Mouse (Mus musculus): ENCODE measurements at regions not wholly inside any gene's neighbourhood (a gene's known extent, or its start where the extent isn't known, plus 50 kb on each side); places are given as distances from the start of the nearest gene placed in this dataset.

GRCm38 (mm10) chr3:129449928-129450327 lies 82.2 kb upstream of the Elovl6 start:
- no peak for TF ChIP-seq CTCF (IDR thresholded peaks at IDR 0.05; ENCODE audit: control insufficient read depth, insufficient read depth, insufficient read length)
- no peak for TF ChIP-seq USF1 (IDR thresholded peaks at IDR 0.05; ENCODE audit: low read depth)
- TF ChIP-seq FOSL1 (IDR thresholded peaks at IDR 0.05; ENCODE audit: insufficient read depth, low read length, poor library complexity, severe bottlenecking): no peak
- TF ChIP-seq MAX (IDR thresholded peaks at IDR 0.05): no peak
- no peak for TF ChIP-seq MYOD1 (IDR thresholded peaks at IDR 0.05; ENCODE audit: control insufficient read depth, insufficient read length, low read depth)

Measured in C2C12 (cell line).